Mouse (Mus musculus) kidney, postnatal 0 days (tissue): ENCODE measurements around the gene Satb1. TPM values are rescaled to one million over a fixed set of nuclear protein-coding genes. Genes with fewer than 3 reads are reported as not detected.

Experiments used
- ATAC-seq: fragments of 200-750 bp; cut with Nextera tagmentation; replicated peaks from 2 replicates; pipeline ENCODE4 v1.8.0; 2017; ENCODE audit warnings: low read depth, moderate number of reproducible peaks, moderate TSS enrichment, moderate library complexity; ENCODE audit not compliant: low FRiP score
- DNase-seq: peaks from one replicate; pipeline ENCODE4 v3.0.0-alpha.2; 2016; ENCODE audit warnings: low spot score
- H3K27ac ChIP-seq: fragments of 300-500 bp; sonication (generic); 2 replicates; pipeline ENCODE4 v1.5.1; 2014; ENCODE audit warnings: mild to moderate bottlenecking
- H3K27me3 ChIP-seq: fragments of 300-500 bp; sonication (generic); 2 replicates; pipeline ENCODE4 v1.6.1; 2014; ENCODE audit warnings: low read length, mixed read lengths; ENCODE audit not compliant: insufficient read depth
- H3K36me3 ChIP-seq: fragments of 300-500 bp; sonication (generic); 2 replicates; pipeline ENCODE4 v1.6.1; 2014; ENCODE audit warnings: low read length, mixed read lengths; ENCODE audit not compliant: insufficient read depth
- H3K4me1 ChIP-seq: fragments of 300-500 bp; sonication (generic); replicated peaks from 2 replicates; pipeline ENCODE4 v1.6.1; 2014; ENCODE audit warnings: antibody characterized with exemption, low read length, mixed read lengths; ENCODE audit not compliant: insufficient read depth
- H3K4me2 ChIP-seq: fragments of 300-500 bp; sonication (generic); 2 replicates; pipeline ENCODE4 v1.6.1; 2014; ENCODE audit warnings: mild to moderate bottlenecking, low read length, moderate library complexity, mixed read lengths
- H3K4me3 ChIP-seq: fragments of 300-500 bp; sonication (generic); replicated peaks from 2 replicates; pipeline ENCODE4 v1.5.1; 2014; ENCODE audit warnings: low read depth, low read length
- H3K9ac ChIP-seq: fragments of 300-500 bp; sonication (generic); 2 replicates; pipeline ENCODE4 v1.6.1; 2014; ENCODE audit warnings: low read depth, low read length
- H3K9me3 ChIP-seq: fragments of 300-500 bp; sonication (generic); replicated peaks from 2 replicates; pipeline ENCODE4 v1.6.1; 2016; ENCODE audit warnings: low read length, inconsistent platforms, mixed read lengths
- CTCF ChIP-seq: IDR thresholded peaks from 2 replicates; pipeline ENCODE4 v1.5.1; 2016; ENCODE audit warnings: antibody characterized with exemption, low read depth, mild to moderate bottlenecking, moderate library complexity
- WGBS: fragments of 180-500 bp; shearing (Covaris S2); extraction: QIAGEN DNeasy Blood & Tissue Kit; methylation state at CpG from one replicate; pipeline ENCODE4 v1.1.7; 2014; 5-methylcytosine and 5-hydroxymethylcytosine counted together
- polyA plus RNA-seq: library from polyadenylated mRNA; unstranded; fragments of >200 nt; fragmentation: Nextera tagmentation; extraction: Ambion mirVana; gene quantifications from 2 replicates; pipeline ENCODE4 v1.2.1, GENCODE M21; 2015

Gene Satb1
- polyA plus RNA-seq, 1 experiment from 2014 or later, result 5.5 TPM

DNA sequence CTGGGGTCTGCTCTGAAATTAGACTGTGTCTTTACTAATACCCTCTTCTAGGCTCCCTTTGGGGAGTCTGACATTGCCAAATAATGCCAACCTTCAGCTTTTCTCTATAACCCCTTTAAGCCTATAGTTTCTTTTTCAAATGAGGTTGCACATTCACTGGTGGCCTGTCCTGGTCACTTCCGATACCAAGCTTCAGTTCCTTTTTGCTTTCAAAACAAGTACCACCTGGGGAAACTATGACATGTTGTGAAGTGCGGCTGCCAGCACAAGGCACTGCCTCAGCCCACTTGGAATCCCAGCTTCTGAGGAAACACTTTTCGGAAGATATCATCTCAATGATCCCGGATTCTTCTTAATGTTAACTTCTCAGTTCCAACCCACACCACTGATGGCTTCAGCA is 145.9 kb downstream of the Satb1 start:
- ATAC-seq (no peak), DNase-seq (no peak)
- TF ChIP-seq CTCF, result no peak
- Histone ChIP-seq H3K4me1 (no peaks in the 10 kb centered on the region), H3K4me3 (no peak overlapping the region), H3K4me2 (no peak overlapping the region), H3K9me3 (no peaks in the 10 kb centered on the region), H3K27me3 (no peaks in the 10 kb centered on the region), H3K9ac (no peak overlapping the region), H3K27ac (no peak overlapping the region), H3K36me3 (no peaks in the 10 kb centered on the region)
- whole genome bisulfite sequencing, result 96% methylated on average over 4 of the region's 4 CpGs
